Comparison of ENCODE assay signal across 19 mouse cellular contexts in genomic region chr13:34468132-34468748, GRCm38 (mm10).
A peak's percentile ranks its signal among the peaks of the same experiment; 100 is the strongest.
DNase-seq lines count a peak whose midpoint lies in the region; ATAC-seq and TF ChIP-seq lines count a peak whose summit lies in the region.
"Had no signal": no experiment of that assay in that cellular context is flagged by ENCODE, and none has a peak within 500 bp of the region (broad histone marks: within the 10 kb centered on the region; RNA-seq: fewer than 3 reads in every experiment).

No protein-coding gene starts in this region.

- 65% methylated on average over 3 of the region's 3 CpGs for WGBS in forebrain, embryonic 14.5 days
- WGBS in forebrain, embryonic 16.5 days, result 53% methylated on average over 3 of the region's 3 CpGs
- WGBS in kidney, adult 2 months, result 63% methylated on average over 3 of the region's 3 CpGs
- 60% methylated on average over 3 of the region's 3 CpGs for WGBS in kidney, embryonic 14.5 days
- 29% methylated on average over 3 of the region's 3 CpGs for WGBS in lung, embryonic 16.5 days
- WGBS in lung, adult 2 months, result 48% methylated on average over 3 of the region's 3 CpGs
- 45% methylated on average over 3 of the region's 3 CpGs for WGBS in limb, embryonic 13.5 days
- 70% methylated on average over 3 of the region's 3 CpGs for whole genome bisulfite sequencing in intestine, embryonic 15.5 days

- TF ChIP-seq POLR2A in kidney, adult 2 months (IDR thresholded peaks at IDR 0.05; ENCODE audit: low read depth, low read length), result no peak
- TF ChIP-seq POLR2A in lung, adult 2 months (IDR thresholded peaks at IDR 0.05; ENCODE audit: borderline replicate concordance, extremely low read depth, low read depth, low read length), result no peak

- H3K4me3 ChIP-seq in forebrain, embryonic 14.5 days (ENCODE audit: low read depth, low read length), result no peak overlapping the region
- H3K4me3 ChIP-seq in forebrain, embryonic 16.5 days (replicated peaks; ENCODE audit: low read length), result no peak overlapping the region
- H3K4me3 ChIP-seq in kidney, adult 2 months (ENCODE audit: insufficient read depth, low read depth, low read length), result no peak overlapping the region
- no peak overlapping the region for H3K4me3 ChIP-seq in kidney, embryonic 14.5 days (ENCODE audit: low read length)
- H3K4me3 ChIP-seq in lung, embryonic 16.5 days (ENCODE audit: low read length), result no peak overlapping the region
- H3K4me3 ChIP-seq in lung, adult 2 months (replicated peaks; ENCODE audit: extremely low read depth, low read depth, low read length), result no peak overlapping the region
- H3K4me3 ChIP-seq in limb, embryonic 13.5 days, result no peak overlapping the region
- H3K4me3 ChIP-seq in intestine, embryonic 15.5 days (replicated peaks), result no peak overlapping the region
- H3K4me3 ChIP-seq: erythroblast, embryonic 14.5 days; forebrain, embryonic 15.5 days; heart, embryonic 13.5 days; myocyte had no signal

- ATAC-seq in forebrain, embryonic 14.5 days, result no peak
- ATAC-seq in forebrain, embryonic 16.5 days, result no peak
- no peak for ATAC-seq in kidney, embryonic 14.5 days (ENCODE audit: low FRiP score, low TSS enrichment)
- ATAC-seq in lung, embryonic 16.5 days (ENCODE audit: low read depth), result peak; percentile 79
- peak; percentile 81 for ATAC-seq in limb, embryonic 13.5 days (ENCODE audit: low FRiP score, low read depth)
- no peak for ATAC-seq in intestine, embryonic 15.5 days
- ATAC-seq: activated CD4-positive, CD25-positive, alpha-beta regulatory T cell, adult 4 months; forebrain, embryonic 15.5 days; Patski had no signal

- H3K9ac ChIP-seq in forebrain, embryonic 14.5 days (ENCODE audit: low read length), result no peak overlapping the region
- H3K9ac ChIP-seq in forebrain, embryonic 16.5 days (replicated peaks; ENCODE audit: low read depth, low read length), result no peak overlapping the region
- no peak overlapping the region for H3K9ac ChIP-seq in kidney, embryonic 14.5 days (ENCODE audit: low read depth, low read length)
- no peak overlapping the region for H3K9ac ChIP-seq in lung, embryonic 16.5 days (ENCODE audit: low read length)
- H3K9ac ChIP-seq in limb, embryonic 13.5 days, result no peak overlapping the region
- no peak overlapping the region for H3K9ac ChIP-seq in intestine, embryonic 15.5 days
- H3K9ac ChIP-seq: forebrain, embryonic 15.5 days; heart, embryonic 13.5 days had no signal

- no peak overlapping the region for H3K27ac ChIP-seq in forebrain, embryonic 14.5 days (ENCODE audit: low read depth, low read length)
- H3K27ac ChIP-seq in forebrain, embryonic 16.5 days (ENCODE audit: low read length), result no peak overlapping the region
- H3K27ac ChIP-seq in kidney, adult 2 months (ENCODE audit: insufficient read depth, low read depth, low read length), result no peak overlapping the region
- no peak overlapping the region for H3K27ac ChIP-seq in kidney, embryonic 14.5 days (ENCODE audit: low read depth, low read length)
- no peak overlapping the region for H3K27ac ChIP-seq in lung, embryonic 16.5 days (ENCODE audit: low read length)
- peak overlapping the region; percentile 52 for H3K27ac ChIP-seq in limb, embryonic 13.5 days
- no peak overlapping the region for H3K27ac ChIP-seq in intestine, embryonic 15.5 days
- H3K27ac ChIP-seq: forebrain, embryonic 15.5 days; heart, embryonic 13.5 days had no signal

- no peaks in the 10 kb centered on the region for H3K9me3 ChIP-seq in forebrain, embryonic 14.5 days (replicated peaks; ENCODE audit: control insufficient read depth, low read length)
- H3K9me3 ChIP-seq in forebrain, embryonic 16.5 days (ENCODE audit: control insufficient read depth, low read length), result no peaks in the 10 kb centered on the region
- H3K9me3 ChIP-seq in kidney, embryonic 14.5 days (ENCODE audit: control insufficient read depth, low read length), result no peaks in the 10 kb centered on the region
- H3K9me3 ChIP-seq in lung, embryonic 16.5 days (ENCODE audit: control insufficient read depth, low read length), result no peaks in the 10 kb centered on the region
- no peaks in the 10 kb centered on the region for H3K9me3 ChIP-seq in limb, embryonic 13.5 days
- no peaks in the 10 kb centered on the region for H3K9me3 ChIP-seq in intestine, embryonic 15.5 days
- H3K9me3 ChIP-seq: forebrain, embryonic 15.5 days; heart, embryonic 13.5 days had no signal

- no peak overlapping the region for H3K4me2 ChIP-seq in forebrain, embryonic 14.5 days (ENCODE audit: low read length)
- no peak overlapping the region for H3K4me2 ChIP-seq in forebrain, embryonic 16.5 days (ENCODE audit: low read length)
- H3K4me2 ChIP-seq in kidney, embryonic 14.5 days (replicated peaks; ENCODE audit: low read depth, low read length), result no peak overlapping the region
- H3K4me2 ChIP-seq in lung, embryonic 16.5 days (ENCODE audit: low read depth, low read length), result no peak overlapping the region
- no peak overlapping the region for H3K4me2 ChIP-seq in limb, embryonic 13.5 days (replicated peaks)
- no peak overlapping the region for H3K4me2 ChIP-seq in intestine, embryonic 15.5 days (replicated peaks)
- H3K4me2 ChIP-seq: forebrain, embryonic 15.5 days; heart, embryonic 13.5 days had no signal

- peak; percentile 34 for DNase-seq in forebrain, embryonic 14.5 days (ENCODE audit: low spot score)
- DNase-seq in kidney, adult 2 months, result peak; percentile 41
- DNase-seq in lung, adult 2 months, result no peak
- DNase-seq: adrenal gland, postnatal 14 days; heart, postnatal 36 days; kidney, adult 8-10 months; retina, postnatal 1 day; thymus, postnatal 36 days had no signal

- no peak for TF ChIP-seq CTCF in kidney, adult 2 months (conservative IDR thresholded peaks at IDR 0.05; ENCODE audit: insufficient read depth, insufficient read length, low read depth, low read length)
- no peak for TF ChIP-seq CTCF in lung, adult 2 months (IDR thresholded peaks at IDR 0.05; ENCODE audit: insufficient read depth, low read length)

- H3K27me3 ChIP-seq in forebrain, embryonic 14.5 days (replicated peaks; ENCODE audit: control insufficient read depth, insufficient read depth, low read length), result no peaks in the 10 kb centered on the region
- no peaks in the 10 kb centered on the region for H3K27me3 ChIP-seq in forebrain, embryonic 16.5 days (replicated peaks; ENCODE audit: control insufficient read depth, insufficient read depth, low read length)
- no peaks in the 10 kb centered on the region for H3K27me3 ChIP-seq in kidney, adult 2 months (replicated peaks; ENCODE audit: control insufficient read depth, insufficient read depth, low read length)
- H3K27me3 ChIP-seq in kidney, embryonic 14.5 days (ENCODE audit: control insufficient read depth, insufficient read depth, low read length), result no peaks in the 10 kb centered on the region
- no peaks in the 10 kb centered on the region for H3K27me3 ChIP-seq in lung, embryonic 16.5 days (ENCODE audit: control insufficient read depth, insufficient read depth, low read depth, low read length)
- no peaks in the 10 kb centered on the region for H3K27me3 ChIP-seq in limb, embryonic 13.5 days
- no peaks in the 10 kb centered on the region for H3K27me3 ChIP-seq in intestine, embryonic 15.5 days (replicated peaks)
- H3K27me3 ChIP-seq: forebrain, embryonic 15.5 days; heart, embryonic 13.5 days; Patski had no signal

- peaks cover 5% of the 10 kb centered on the region; the same call in 1 of the 2 replicates for H3K4me1 ChIP-seq in forebrain, embryonic 14.5 days (ENCODE audit: control insufficient read depth, insufficient read depth, low read length)
- peaks cover 5% of the 10 kb centered on the region for H3K4me1 ChIP-seq in forebrain, embryonic 16.5 days (replicated peaks; ENCODE audit: control insufficient read depth, insufficient read depth, low read length)
- H3K4me1 ChIP-seq in kidney, adult 2 months (ENCODE audit: control insufficient read depth, insufficient read depth, low read length), result peaks cover 10% of the 10 kb centered on the region
- peaks cover 1% of the 10 kb centered on the region; the same call in 1 of the 2 replicates for H3K4me1 ChIP-seq in kidney, embryonic 14.5 days (ENCODE audit: control insufficient read depth, insufficient read depth, low read length)
- H3K4me1 ChIP-seq in lung, embryonic 16.5 days (replicated peaks; ENCODE audit: control insufficient read depth, insufficient read depth, low read length), result peaks cover 11% of the 10 kb centered on the region
- H3K4me1 ChIP-seq in lung, adult 2 months (ENCODE audit: control insufficient read depth, insufficient read depth, low read length), result no peaks in the 10 kb centered on the region
- H3K4me1 ChIP-seq in limb, embryonic 13.5 days, result peaks cover 43% of the 10 kb centered on the region
- H3K4me1 ChIP-seq in intestine, embryonic 15.5 days (replicated peaks), result peaks cover 2% of the 10 kb centered on the region

- H3K36me3 ChIP-seq in forebrain, embryonic 14.5 days (ENCODE audit: control insufficient read depth, insufficient read depth, low read length), result no peaks in the 10 kb centered on the region
- H3K36me3 ChIP-seq in forebrain, embryonic 16.5 days (ENCODE audit: control insufficient read depth, insufficient read depth), result no peaks in the 10 kb centered on the region
- H3K36me3 ChIP-seq in kidney, adult 2 months (ENCODE audit: control insufficient read depth, insufficient read depth, low read length), result no peaks in the 10 kb centered on the region
- no peaks in the 10 kb centered on the region for H3K36me3 ChIP-seq in kidney, embryonic 14.5 days (ENCODE audit: control insufficient read depth, insufficient read depth, low read length)
- H3K36me3 ChIP-seq in lung, embryonic 16.5 days (ENCODE audit: control insufficient read depth, insufficient read depth, low read length), result no peaks in the 10 kb centered on the region
- H3K36me3 ChIP-seq in limb, embryonic 13.5 days, result no peaks in the 10 kb centered on the region
- no peaks in the 10 kb centered on the region for H3K36me3 ChIP-seq in intestine, embryonic 15.5 days
- H3K36me3 ChIP-seq: forebrain, embryonic 15.5 days; heart, embryonic 13.5 days had no signal

Comparison
In these comparisons a context has a peak if more than half of its experiments do, and no peak if none do; other contexts are left out.
1. ATAC-seq: peak in lung, embryonic 16.5 days (single experiment) and limb, embryonic 13.5 days (single experiment); none in forebrain, embryonic 14.5 days (single experiment), forebrain, embryonic 16.5 days (single experiment), kidney, embryonic 14.5 days (single experiment) and intestine, embryonic 15.5 days (single experiment).